Mouse (Mus musculus): ENCODE results near the gene Nap1l3. TPM values are rescaled to one million over a fixed set of nuclear protein-coding genes. Genes with fewer than 3 reads are reported as not detected.
A peak's percentile ranks its signal among the peaks of the same experiment; 100 is the strongest.

Gene Nap1l3
- 0.34 and 0.81 TPM in 2 replicates for total RNA-seq (2014; rRNA removed; ENCODE audit: low replicate concordance)
- polyA plus RNA-seq (2015; fragmentation: Nextera tagmentation; extraction: Ambion mirVana): 2.1 and 2.6 TPM in 2 replicates

- ATAC-seq (ENCODE audit: insufficient read depth, low read depth) (peak; percentile 93), DNase-seq (ENCODE audit: low spot score) (peak; percentile 43)
- Histone ChIP-seq H3K36me3 (replicated peaks; ENCODE audit: control insufficient read depth, insufficient read depth, low read length) (no peaks in the 10 kb centered on the region), H3K9me3 (replicated peaks; ENCODE audit: control insufficient read depth, low read length) (no peaks in the 10 kb centered on the region), H3K4me1 (ENCODE audit: control insufficient read depth, insufficient read depth) (no peaks in the 10 kb centered on the region), H3K27ac (ENCODE audit: low read depth) (peak within 1 kb of the TSS; percentile 43; the same call in 1 of the 2 replicates), H3K9ac (replicated peaks; ENCODE audit: low read depth, low read length) (peak within 1 kb of the TSS; percentile 30; the same call in 1 of the 2 replicates), H3K4me3 (ENCODE audit: low read depth, low read length) (peak within 1 kb of the TSS; percentile 64), H3K27me3 (ENCODE audit: control insufficient read depth, insufficient read depth, low read length) (no peaks in the 10 kb centered on the region), H3K4me2 (ENCODE audit: low read depth, low read length) (peak within 1 kb of the TSS; percentile 62)
- 4% methylated on average over 31 of the region's 39 CpGs for WGBS
- TF ChIP-seq EP300 (IDR thresholded peaks at IDR 0.05; ENCODE audit: low read depth) (no peak), CTCF (IDR thresholded peaks at IDR 0.05; ENCODE audit: low read depth) (no peak)
Observed at GRCm38 (mm10) chrX:122396781-122397581, at the start of gene Nap1l3. Nap1l3 (minus strand) TSS chrX:122397401.

- TF ChIP-seq CTCF (IDR thresholded peaks at IDR 0.05; ENCODE audit: low read depth) (no peak), EP300 (IDR thresholded peaks at IDR 0.05; ENCODE audit: low read depth) (no peak)
Observed at GRCm38 (mm10) chrX:122397652-122398051, 451 bp upstream of the Nap1l3 start.

More at GRCm38 (mm10) chrX:122397652-122398051, 451 bp upstream of the Nap1l3 start:
- peak overlapping the region; percentile 62 for H3K4me2 ChIP-seq (ENCODE audit: low read depth, low read length)
- H3K9me3 ChIP-seq (replicated peaks; ENCODE audit: control insufficient read depth, low read length): no peaks in the 10 kb centered on the region
- H3K27me3 ChIP-seq (ENCODE audit: control insufficient read depth, insufficient read depth, low read length): no peaks in the 10 kb centered on the region
- no peak for ATAC-seq (ENCODE audit: insufficient read depth, low read depth)
- H3K4me3 ChIP-seq (ENCODE audit: low read depth, low read length): peak overlapping the region; percentile 64
- 25% methylated on average over 8 of the region's 8 CpGs for WGBS
- no peak overlapping the region for H3K27ac ChIP-seq (ENCODE audit: low read depth)
- H3K36me3 ChIP-seq (replicated peaks; ENCODE audit: control insufficient read depth, insufficient read depth, low read length): no peaks in the 10 kb centered on the region
- H3K4me1 ChIP-seq (ENCODE audit: control insufficient read depth, insufficient read depth): no peaks in the 10 kb centered on the region
- DNase-seq (ENCODE audit: low spot score): no peak
- no peak overlapping the region for H3K9ac ChIP-seq (replicated peaks; ENCODE audit: low read depth, low read length)

All from heart, postnatal 0 days (tissue).